Mouse (Mus musculus) lung, embryonic 14.5 days (tissue): ENCODE results near the gene Mydgf. TPM values are rescaled to one million over a fixed set of nuclear protein-coding genes. Genes with fewer than 3 reads are reported as not detected.

Experiments used
- ATAC-seq: fragments of 200-750 bp; cut with Nextera tagmentation; 2 replicates; pipeline ENCODE4 v1.8.0; 2017; ENCODE audit warnings: mild to moderate bottlenecking, moderate TSS enrichment, moderate library complexity; ENCODE audit not compliant: insufficient read depth
- DNase-seq: peaks from one replicate; pipeline ENCODE4 v3.0.0-alpha.2; 2015
- H3K27ac ChIP-seq: fragments of 300-500 bp; sonication (generic); 2 replicates; pipeline ENCODE4 v1.5.1; 2014; ENCODE audit warnings: low read depth, mild to moderate bottlenecking, moderate library complexity
- H3K27me3 ChIP-seq: fragments of 300-500 bp; sonication (generic); 2 replicates; pipeline ENCODE4 v1.6.1; 2014; ENCODE audit warnings: low read length, control low read depth; ENCODE audit not compliant: insufficient read depth
- H3K36me3 ChIP-seq: fragments of 300-500 bp; sonication (generic); 2 replicates; pipeline ENCODE4 v1.6.1; 2014; ENCODE audit warnings: control low read depth; ENCODE audit not compliant: insufficient read depth
- H3K4me1 ChIP-seq: fragments of 300-500 bp; sonication (generic); 2 replicates; pipeline ENCODE4 v1.6.1; 2014; ENCODE audit warnings: antibody characterized with exemption, control low read depth; ENCODE audit not compliant: insufficient read depth
- H3K4me2 ChIP-seq: fragments of 300-500 bp; sonication (generic); 2 replicates; pipeline ENCODE4 v1.6.1; 2014; ENCODE audit warnings: mild to moderate bottlenecking
- H3K4me3 ChIP-seq: fragments of 300-500 bp; sonication (generic); 2 replicates; pipeline ENCODE4 v1.5.1; 2014; ENCODE audit warnings: low read depth, low read length
- H3K9ac ChIP-seq: fragments of 300-500 bp; sonication (generic); 2 replicates; pipeline ENCODE4 v1.6.1; 2014
- H3K9me3 ChIP-seq: fragments of 300-500 bp; sonication (generic); 2 replicates; pipeline ENCODE4 v1.6.1; 2016; ENCODE audit warnings: low read depth, low read length, control low read depth
- CTCF ChIP-seq: IDR thresholded peaks from 2 replicates; pipeline ENCODE4 v1.5.1; 2016; ENCODE audit warnings: antibody characterized with exemption, low read depth
- WGBS: fragments of 180-500 bp; shearing (Covaris S2); extraction: QIAGEN DNeasy Blood & Tissue Kit; methylation state at CpG from one replicate; pipeline ENCODE4 v1.1.7; 2014; 5-methylcytosine and 5-hydroxymethylcytosine counted together
- polyA plus RNA-seq: library from polyadenylated mRNA; unstranded; fragments of >200 nt; fragmentation: Nextera tagmentation; extraction: Ambion mirVana; gene quantifications from 2 replicates; pipeline ENCODE4 v1.2.1, GENCODE M21; 2014

The Mydgf gene
- polyA plus RNA-seq, 1 experiment from 2014 or later, result 95.3 TPM

DNA sequence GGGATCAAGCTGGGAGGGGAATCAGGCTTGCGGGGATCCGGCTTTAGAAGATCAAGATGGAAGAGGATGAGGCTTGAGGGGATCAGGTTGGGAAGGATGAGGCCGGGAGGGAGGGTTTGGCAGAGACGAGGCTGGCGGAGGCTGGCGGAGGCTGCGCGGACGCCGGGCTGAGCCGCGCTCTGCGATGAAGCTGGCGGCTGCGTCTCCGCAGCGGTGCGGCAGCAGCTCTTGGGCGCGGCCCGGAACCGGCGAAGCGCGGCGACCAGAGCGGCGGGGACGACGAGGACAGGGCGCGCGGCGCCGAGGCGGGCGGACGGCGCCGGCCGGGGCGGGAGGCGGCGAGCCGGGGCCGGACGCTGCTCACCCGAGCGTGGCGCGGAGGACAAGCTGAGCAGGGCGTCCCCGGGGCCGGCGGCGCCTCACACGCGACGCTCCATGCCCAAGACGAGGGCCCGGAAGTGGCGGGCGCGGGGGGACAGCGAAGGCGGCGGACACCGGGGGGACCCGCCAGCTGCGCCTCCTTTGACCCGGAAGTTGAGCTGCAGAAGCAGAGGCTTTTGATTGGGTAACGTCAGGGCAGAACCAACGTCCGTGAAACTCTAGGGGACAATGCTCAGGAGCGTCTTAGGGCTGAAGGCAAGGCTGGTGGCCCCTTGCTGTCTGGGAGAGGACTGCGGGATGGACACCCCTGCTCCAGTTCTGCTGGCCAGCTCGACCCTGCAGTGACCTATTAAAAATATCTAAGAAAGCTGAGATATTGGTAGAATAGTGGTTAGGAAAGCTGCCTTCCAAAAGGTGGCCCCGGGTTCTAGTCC, 34.9 kb upstream of the Mydgf start, which contains the start of gene Dpp9:
Dpp9 (minus strand) TSS at position 529 of the 815 bp plus-strand sequence.
- peaks cover 11% of the 10 kb centered on the region; the same call in 1 of the 2 replicates for H3K4me1 ChIP-seq
- H3K27me3 ChIP-seq, result no peaks in the 10 kb centered on the region
- DNase-seq, result peak; percentile 96
- H3K36me3 ChIP-seq, result 0 out of 2 replicates have a peak, but pooled peaks cover 3% of the 10 kb centered on the region
- peak within 1 kb of the TSS; percentile 82 for H3K4me3 ChIP-seq
- peak within 1 kb of the TSS; percentile 81 for H3K9ac ChIP-seq
- peak within 1 kb of the TSS; percentile 88 for H3K27ac ChIP-seq
- TF ChIP-seq CTCF, result peak; percentile 45
- no peaks in the 10 kb centered on the region for H3K9me3 ChIP-seq
- peak; percentile 100 for ATAC-seq
- WGBS, result 2% methylated on average over 77 of the region's 78 CpGs
- peak within 1 kb of the TSS; percentile 88 for H3K4me2 ChIP-seq

DNA sequence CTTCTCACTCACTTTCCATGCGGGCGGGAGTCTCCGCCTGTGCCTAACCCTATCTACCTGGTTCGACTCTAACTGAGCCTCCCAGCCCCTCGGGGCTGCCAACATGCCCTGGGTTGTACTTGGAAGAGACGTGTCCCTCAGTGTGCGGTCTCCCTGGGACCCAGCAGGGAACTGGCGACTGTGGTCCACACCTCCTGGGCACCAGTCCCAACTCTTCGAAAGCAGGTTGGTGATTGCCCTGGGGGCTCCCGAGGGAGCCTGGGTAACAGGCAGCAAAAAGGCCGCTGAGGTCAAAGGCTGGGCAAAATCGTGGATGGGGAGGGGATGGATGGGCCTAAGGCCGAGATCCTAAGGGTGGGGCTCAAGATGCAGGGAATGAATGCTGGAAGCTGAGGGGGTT, 34.0 kb upstream of the Mydgf start:
- Histone ChIP-seq H3K4me2 (peak overlapping the region; percentile 88), H3K4me1 (peaks cover 11% of the 10 kb centered on the region; the same call in 1 of the 2 replicates), H3K27me3 (no peaks in the 10 kb centered on the region), H3K9ac (peak overlapping the region; percentile 81), H3K36me3 (0 out of 2 replicates have a peak, but pooled peaks cover 7% of the 10 kb centered on the region), H3K27ac (no peak overlapping the region), H3K9me3 (no peaks in the 10 kb centered on the region), H3K4me3 (peak overlapping the region; percentile 82)
- TF ChIP-seq CTCF, result no peak
- ATAC-seq (no peak), DNase-seq (no peak)
- 66% methylated on average over 13 of the region's 13 CpGs for WGBS

DNA sequence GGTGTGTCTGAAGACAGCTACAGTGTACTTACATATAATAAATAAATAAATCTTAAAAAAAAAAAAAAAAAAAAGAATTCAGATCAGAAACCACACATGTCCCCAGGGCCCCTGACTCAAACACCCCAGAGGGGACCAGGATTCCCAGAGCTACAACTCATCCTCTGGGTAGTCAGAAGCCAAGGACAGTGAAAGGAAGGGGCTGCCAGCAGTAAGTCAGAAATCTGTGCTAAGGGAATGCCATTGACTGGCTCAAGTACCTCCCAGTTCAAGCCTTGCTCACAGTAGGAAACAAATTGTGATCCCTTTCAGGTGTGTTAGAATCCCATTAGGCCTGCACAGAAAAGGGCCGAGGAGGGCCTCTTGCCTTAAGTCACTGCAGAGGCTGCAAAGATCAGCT, 30.5 kb upstream of the Mydgf start:
- TF ChIP-seq CTCF, result no peak
- peaks cover 11% of the 10 kb centered on the region; the same call in 1 of the 2 replicates for H3K4me1 ChIP-seq
- no peaks in the 10 kb centered on the region for H3K9me3 ChIP-seq
- no peak overlapping the region for H3K4me2 ChIP-seq
- H3K9ac ChIP-seq, result no peak overlapping the region
- DNase-seq (no peak), ATAC-seq (no peak)
- H3K4me3 ChIP-seq, result no peak overlapping the region
- WGBS, result 72% methylated on average over 1 of the region's 1 CpGs
- peaks cover 36% of the 10 kb centered on the region for H3K36me3 ChIP-seq
- no peak overlapping the region for H3K27ac ChIP-seq
- H3K27me3 ChIP-seq, result no peaks in the 10 kb centered on the region

DNA sequence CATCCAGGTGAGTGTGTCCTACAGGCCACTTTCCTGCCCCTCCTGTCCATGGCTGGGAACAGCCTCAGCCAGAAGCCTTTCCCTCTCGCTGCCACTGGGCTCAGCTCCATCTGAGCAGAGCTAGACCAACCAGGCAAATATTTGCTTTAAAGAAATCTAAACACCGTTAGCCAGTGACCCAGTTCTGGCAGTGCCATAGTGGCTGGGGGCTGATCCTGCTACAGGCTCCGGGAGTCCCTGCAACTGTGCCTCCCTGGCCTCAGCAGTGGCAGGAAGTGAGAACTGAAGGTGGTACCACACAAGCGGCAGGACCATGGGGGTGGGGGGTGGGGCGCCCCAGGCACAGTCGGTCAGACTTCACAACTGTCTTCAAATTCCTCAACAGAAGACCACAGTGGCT, 29.0 kb upstream of the Mydgf start:
- Histone ChIP-seq H3K27ac (no peak overlapping the region), H3K36me3 (peaks cover 52% of the 10 kb centered on the region), H3K4me2 (no peak overlapping the region), H3K9ac (no peak overlapping the region; the same call in 1 of the 2 replicates), H3K4me3 (no peak overlapping the region), H3K4me1 (peaks cover 8% of the 10 kb centered on the region; the same call in 1 of the 2 replicates), H3K9me3 (no peaks in the 10 kb centered on the region), H3K27me3 (no peaks in the 10 kb centered on the region)
- 33% methylated on average over 6 of the region's 6 CpGs for WGBS
- no peak for TF ChIP-seq CTCF
- DNase-seq (no peak), ATAC-seq (peak; percentile 28; the same call in 1 of the 2 replicates)

DNA sequence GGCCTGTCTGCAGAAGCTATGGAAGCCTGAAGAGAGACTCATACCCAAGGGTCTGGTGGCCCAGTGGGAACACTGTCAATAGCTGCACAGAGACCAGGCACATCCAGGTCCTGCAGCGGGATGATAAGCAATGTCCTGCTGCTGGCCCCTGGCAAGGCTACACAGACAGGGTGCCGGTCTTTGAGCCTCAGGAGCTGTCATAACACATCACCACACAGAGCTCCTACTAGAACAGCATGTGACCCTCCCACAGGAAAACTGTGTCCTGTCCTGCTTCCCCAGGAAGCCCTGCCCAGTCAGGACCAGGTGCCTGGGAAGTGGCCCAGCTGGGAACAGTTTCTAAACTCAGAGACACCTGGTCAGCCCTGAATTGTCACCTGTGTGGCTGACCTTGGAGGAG, 27.4 kb upstream of the Mydgf start:
- Histone ChIP-seq H3K4me2 (no peak overlapping the region), H3K27ac (no peak overlapping the region), H3K4me1 (no peaks in the 10 kb centered on the region), H3K4me3 (no peak overlapping the region), H3K36me3 (peaks cover 64% of the 10 kb centered on the region), H3K9ac (no peak overlapping the region), H3K9me3 (no peaks in the 10 kb centered on the region), H3K27me3 (no peaks in the 10 kb centered on the region)
- no peak for TF ChIP-seq CTCF
- 52% methylated on average over 2 of the region's 2 CpGs for WGBS
- DNase-seq (no peak), ATAC-seq (no peak)

DNA sequence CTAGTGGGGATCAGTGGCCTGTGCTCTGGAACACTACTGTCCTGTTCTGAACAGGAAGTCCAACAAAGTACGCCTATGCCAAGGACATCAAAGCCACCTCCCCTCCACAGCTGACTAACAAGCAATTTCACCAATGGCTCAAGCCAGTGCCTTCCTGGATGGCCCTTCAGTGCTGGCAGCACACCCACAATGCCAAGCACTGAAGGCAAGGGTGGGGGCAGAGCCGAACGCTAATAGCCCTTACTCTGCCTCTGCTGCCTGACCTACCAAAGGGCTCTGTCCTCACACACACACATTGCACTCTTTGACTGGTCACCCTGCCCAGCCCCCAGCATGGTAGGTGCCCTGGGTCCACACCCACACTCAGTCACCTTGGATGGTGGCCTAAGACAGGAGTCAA, 25.1 kb upstream of the Mydgf start:
- no peak overlapping the region for H3K27ac ChIP-seq
- peaks cover 82% of the 10 kb centered on the region for H3K36me3 ChIP-seq
- no peak overlapping the region for H3K4me2 ChIP-seq
- no peak for ATAC-seq
- no peak overlapping the region for H3K4me3 ChIP-seq
- no peak for TF ChIP-seq CTCF
- H3K27me3 ChIP-seq, result no peaks in the 10 kb centered on the region
- no peaks in the 10 kb centered on the region for H3K4me1 ChIP-seq
- 92% methylated on average over 3 of the region's 3 CpGs for WGBS
- H3K9ac ChIP-seq, result no peak overlapping the region
- no peak for DNase-seq
- no peaks in the 10 kb centered on the region for H3K9me3 ChIP-seq

DNA sequence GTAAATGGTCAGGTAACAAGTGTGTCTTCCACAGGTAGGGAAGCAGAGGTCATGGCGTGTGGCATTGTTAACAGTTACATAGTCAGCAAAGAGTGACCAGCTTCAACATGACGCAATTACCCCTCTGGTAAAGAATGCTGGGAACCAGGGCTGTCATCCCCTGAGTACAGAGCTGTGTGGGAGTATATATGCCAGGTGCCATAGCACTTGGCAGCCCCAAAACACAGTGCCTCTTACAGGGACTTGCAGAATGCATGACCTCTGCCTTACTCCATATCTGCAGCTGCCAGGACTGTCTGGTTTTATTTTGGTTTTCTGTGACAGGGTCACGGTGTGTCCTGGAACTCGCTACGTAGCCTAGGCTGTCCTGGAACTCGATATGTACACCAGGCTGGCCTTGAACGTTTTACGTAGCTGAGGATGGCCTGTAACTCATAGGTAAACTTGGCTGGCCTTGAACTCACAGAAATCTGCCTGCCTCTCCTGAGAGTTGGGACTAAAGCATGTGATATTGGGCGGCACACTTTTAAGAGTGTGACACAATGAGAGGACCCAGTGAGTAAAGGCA, 24.3 kb upstream of the Mydgf start:
- no peaks in the 10 kb centered on the region for H3K4me1 ChIP-seq
- no peak for ATAC-seq
- no peak for TF ChIP-seq CTCF
- H3K4me3 ChIP-seq, result no peak overlapping the region
- H3K4me2 ChIP-seq, result no peak overlapping the region
- H3K9me3 ChIP-seq, result no peaks in the 10 kb centered on the region
- H3K9ac ChIP-seq, result no peak overlapping the region
- DNase-seq, result no peak
- 90% methylated on average over 9 of the region's 9 CpGs for WGBS
- no peak overlapping the region for H3K27ac ChIP-seq
- no peaks in the 10 kb centered on the region for H3K27me3 ChIP-seq
- peaks cover 90% of the 10 kb centered on the region for H3K36me3 ChIP-seq
